Mouse (Mus musculus) megakaryocyte, embryonic 14.5 days (primary cell): ENCODE data around the gene Rho.

Experiments
- FLI1 ChIP-seq: IDR thresholded peaks from 2 replicates; pipeline ENCODE4 v1.6.1; 2012; ENCODE audit warnings: low read length, inconsistent platforms, mixed read lengths
- GATA1 ChIP-seq: IDR thresholded peaks from 3 replicates; pipeline ENCODE4 v1.6.1; 2012; ENCODE audit warnings: mixed read lengths, low read length, inconsistent platforms, borderline replicate concordance

DNA sequence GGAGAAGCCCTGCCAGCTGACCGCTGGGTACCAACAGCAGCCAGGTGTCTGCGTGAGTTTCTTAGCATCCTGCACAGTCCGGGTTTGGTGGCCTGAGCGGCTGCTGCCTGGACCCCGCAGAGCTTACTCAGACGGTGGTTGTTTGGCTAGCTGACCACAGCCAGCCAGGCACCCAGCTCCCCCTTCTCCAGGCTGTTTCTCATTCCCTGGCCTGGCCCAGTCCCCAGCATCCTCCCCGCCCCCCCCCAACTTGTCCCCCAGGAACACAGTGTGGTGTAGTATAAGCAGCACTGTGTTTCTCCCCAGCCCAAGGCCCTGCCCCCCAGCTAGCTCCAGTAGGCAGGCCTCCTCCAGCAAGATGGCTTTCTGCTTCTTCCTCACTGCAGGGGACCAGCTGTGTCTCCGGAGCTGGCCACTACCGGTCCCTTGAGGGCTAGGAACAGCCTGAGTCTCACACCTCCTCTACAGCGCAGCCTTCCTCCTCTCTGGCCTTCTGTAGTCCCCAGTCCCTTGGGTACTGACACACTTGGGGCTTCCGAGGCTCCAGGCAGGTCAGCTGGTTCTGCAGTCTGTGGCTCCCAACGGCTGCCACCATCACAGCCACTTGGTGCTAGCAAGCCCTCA is 55.0 kb downstream of the Rho start:
- no peak for TF ChIP-seq GATA1
- TF ChIP-seq FLI1, result no peak
